20 mouse cellular contexts compared by ENCODE assay signal in the genomic region with DNA sequence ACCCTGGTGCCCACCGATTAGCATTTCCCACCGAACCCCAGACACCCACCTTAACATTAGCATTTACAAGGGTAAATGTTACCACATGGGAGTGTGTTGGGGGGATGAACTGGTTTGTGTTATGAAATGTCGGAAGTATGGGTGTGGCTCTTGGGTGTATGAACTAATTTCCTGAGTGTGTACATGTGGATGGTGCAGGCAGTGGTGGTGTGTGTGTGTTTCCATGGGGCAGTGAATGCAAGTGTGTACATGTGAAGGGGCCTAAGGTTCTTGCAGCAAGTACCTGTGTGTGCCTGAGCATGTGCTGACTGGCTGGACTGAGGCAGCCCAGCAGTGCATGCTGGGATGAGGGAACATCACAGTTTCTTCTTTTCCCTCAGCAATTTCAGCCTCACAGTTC.
DNase-seq lines count a peak whose midpoint lies in the region; ATAC-seq and TF ChIP-seq lines count a peak whose summit lies in the region.
"Had no signal": no experiment of that assay in that cellular context is flagged by ENCODE, and none has a peak within 500 bp of the region (broad histone marks: within the 10 kb centered on the region; RNA-seq: fewer than 3 reads in every experiment).

No protein-coding gene starts in this region.

- H3K9ac ChIP-seq in liver, embryonic 15.5 days: no peak overlapping the region
- H3K9ac ChIP-seq in liver, embryonic 12.5 days: no peak overlapping the region
- H3K9ac ChIP-seq: embryonic facial prominence, embryonic 15.5 days; heart, embryonic 12.5 days; hindbrain, embryonic 15.5 days had no signal

- H3K9me3 ChIP-seq in liver, embryonic 15.5 days (replicated peaks): no peaks in the 10 kb centered on the region
- no peaks in the 10 kb centered on the region for H3K9me3 ChIP-seq in liver, embryonic 12.5 days (replicated peaks)
- H3K9me3 ChIP-seq: embryonic facial prominence, embryonic 15.5 days; heart, embryonic 12.5 days; hindbrain, embryonic 15.5 days had no signal

- intact Hi-C loops in gastrocnemius, adult 2 months (cut with DNase I): no loop called here
- intact Hi-C loops in gastrocnemius, postnatal 36 days (cut with DNase I): no loop called here

- peak; percentile 8 for DNase-seq in gastrocnemius, adult 2 months
- DNase-seq in gastrocnemius, postnatal 36 days: no peak
- DNase-seq in 416B (ENCODE audit: low read depth) (peak; percentile 11), MN1 (ENCODE audit: low spot score) (no peak)
- DNase-seq: adrenal gland, adult 2 months; adrenal gland, postnatal 25 days; cerebellum, adult 11 months; cerebellum, adult 8-10 months; cerebellum, postnatal 14 days; embryo, embryonic 11 days; heart, postnatal 36 days had no signal

- H3K4me2 ChIP-seq in liver, embryonic 15.5 days: no peak overlapping the region
- no peak overlapping the region for H3K4me2 ChIP-seq in liver, embryonic 12.5 days
- H3K4me2 ChIP-seq: embryonic facial prominence, embryonic 15.5 days; heart, embryonic 12.5 days; hindbrain, embryonic 15.5 days had no signal

- H3K4me3 ChIP-seq in gastrocnemius, adult 2 months: no peak overlapping the region
- H3K4me3 ChIP-seq in liver, embryonic 15.5 days (replicated peaks): no peak overlapping the region
- no peak overlapping the region for H3K4me3 ChIP-seq in liver, embryonic 12.5 days
- H3K4me3 ChIP-seq: embryonic facial prominence, embryonic 15.5 days; erythroblast, embryonic 14.5 days; forebrain, embryonic 10.5 days; heart, embryonic 12.5 days; hindbrain, embryonic 15.5 days had no signal

- peak overlapping the region; percentile 21 for H3K27ac ChIP-seq in gastrocnemius, adult 2 months
- 0 out of 2 replicates have a peak overlapping the region, but pooled peaks have one; percentile 14 for H3K27ac ChIP-seq in liver, embryonic 15.5 days (replicated peaks)
- no peak overlapping the region for H3K27ac ChIP-seq in liver, embryonic 12.5 days
- H3K27ac ChIP-seq: embryonic facial prominence, embryonic 15.5 days; forebrain, embryonic 10.5 days; hindbrain, embryonic 15.5 days had no signal

- no peaks in the 10 kb centered on the region for H3K36me3 ChIP-seq in liver, embryonic 15.5 days (replicated peaks)
- no peaks in the 10 kb centered on the region for H3K36me3 ChIP-seq in liver, embryonic 12.5 days
- H3K36me3 ChIP-seq: embryonic facial prominence, embryonic 15.5 days; forebrain, embryonic 10.5 days; heart, embryonic 12.5 days; hindbrain, embryonic 15.5 days had no signal

- H3K4me1 ChIP-seq in liver, embryonic 15.5 days (replicated peaks): no peaks in the 10 kb centered on the region; the same call in 1 of the 2 replicates
- H3K4me1 ChIP-seq in liver, embryonic 12.5 days: no peaks in the 10 kb centered on the region
- H3K4me1 ChIP-seq: embryonic facial prominence, embryonic 15.5 days; heart, embryonic 12.5 days; hindbrain, embryonic 15.5 days had no signal

- TF ChIP-seq CTCF in gastrocnemius, adult 2 months (IDR thresholded peaks at IDR 0.05): no peak

- H3K27me3 ChIP-seq in liver, embryonic 15.5 days: no peaks in the 10 kb centered on the region
- H3K27me3 ChIP-seq in liver, embryonic 12.5 days (replicated peaks): peaks cover 43% of the 10 kb centered on the region

- ATAC-seq in liver, embryonic 15.5 days (ENCODE audit: insufficient read depth): no peak
- ATAC-seq in liver, embryonic 12.5 days: no peak
- ATAC-seq in megakaryocyte, adult 5-6 weeks (ENCODE audit: poor library complexity, severe bottlenecking): peak; percentile 59
- ATAC-seq: forebrain, embryonic 14.5 days had no signal

- WGBS in liver, embryonic 15.5 days (ENCODE audit: insufficient replicate concordance): 69% methylated on average over 3 of the region's 3 CpGs
- WGBS in liver, embryonic 12.5 days (ENCODE audit: insufficient replicate concordance): 83% methylated on average over 3 of the region's 3 CpGs

Comparison
In these comparisons a context has a peak if more than half of its experiments do, and no peak if none do; other contexts are left out.
1. DNase-seq: peak in gastrocnemius, adult 2 months (single experiment) and 416B (single experiment); none in gastrocnemius, postnatal 36 days (0 of 2) and MN1 (single experiment).